ENCODE assay signal across 12 mouse cellular contexts in genomic region chr11:50200613-50201012, GRCm38 (mm10). TPM values are rescaled to one million over a fixed set of nuclear protein-coding genes. Genes with fewer than 3 reads are reported as not detected.
A peak's percentile ranks its signal among the peaks of the same experiment; 100 is the strongest.
DNase-seq lines count a peak whose midpoint lies in the region; ATAC-seq lines count a peak whose summit lies in the region.
"Had no signal": no experiment of that assay in that cellular context is flagged by ENCODE, and none has a peak within 500 bp of the region (broad histone marks: within the 10 kb centered on the region; RNA-seq: fewer than 3 reads in every experiment).

No protein-coding gene starts in this region.

- DNase-seq in adrenal gland, postnatal 14 days, result peak; percentile 41
- no peak for DNase-seq in adrenal gland, postnatal 4 days (ENCODE audit: low spot score in 2 of 2)
- DNase-seq in 416B (ENCODE audit: low read depth), result peak; percentile 51
- DNase-seq in lung, postnatal 14 days, result peak; percentile 44
- no peak for DNase-seq in cerebellum, postnatal 4 days (ENCODE audit: low spot score in 2 of 2)
- no peak for DNase-seq in embryo, embryonic 9.5 days (ENCODE audit: extremely low spot score)
- DNase-seq: cerebellum, postnatal 25 days; forebrain, postnatal 0 days; thymus, adult 2 months had no signal

- ATAC-seq in granulocyte monocyte progenitor cell, adult 5-6 weeks (replicated peaks; ENCODE audit: poor library complexity, severe bottlenecking), result peak; percentile 81
- no peak for ATAC-seq in monocyte, adult 5-6 weeks (replicated peaks; ENCODE audit: insufficient number of reproducible peaks, low FRiP score, low TSS enrichment, poor library complexity, severe bottlenecking)
- ATAC-seq: forebrain, postnatal 0 days; midbrain, embryonic 13.5 days had no signal

RNA-seq across cellular contexts. Expression of gene Sqstm1, which starts 10.0 kb away (rescaled TPM):
- 356 and 366 TPM in 2 replicates for total RNA-seq in adrenal gland, postnatal 14 days (2021)
- 100 to 1,000 TPM; 502 to 551 TPM for total RNA-seq in adrenal gland, postnatal 4 days (2021)
- 89.7 and 92.6 TPM in 2 replicates for total RNA-seq in granulocyte monocyte progenitor cell, adult 5-6 weeks (2014; fragmentation: Nextera tagmentation)
- total RNA-seq in granulocyte monocyte progenitor cell, adult 5-6 weeks (2017), result 131 and 165 TPM in 2 replicates
- 878 to 1,339 TPM (median 1,041 TPM) in 3 replicates for total RNA-seq in monocyte, adult 5-6 weeks (2017)

RNA-seq across cellular contexts. Expression of gene Mgat4b, which starts 10.1 kb away (rescaled TPM):
- 103 and 113 TPM in 2 replicates for total RNA-seq in adrenal gland, postnatal 14 days (2021)
- total RNA-seq in adrenal gland, postnatal 4 days (2021), result 100 to 1,000 TPM; 159 to 178 TPM
- 22.7 and 23.9 TPM in 2 replicates for total RNA-seq in granulocyte monocyte progenitor cell, adult 5-6 weeks (2014; fragmentation: Nextera tagmentation)
- 11.5 and 14.6 TPM in 2 replicates for total RNA-seq in granulocyte monocyte progenitor cell, adult 5-6 weeks (2017)
- 4.9 to 20.2 TPM (median 13.9 TPM) in 3 replicates for total RNA-seq in monocyte, adult 5-6 weeks (2017)

RNA-seq across cellular contexts. Expression of gene Mrnip, which starts 26.4 kb away (rescaled TPM):
- 12.9 and 13.6 TPM in 2 replicates for total RNA-seq in adrenal gland, postnatal 14 days (2021)
- total RNA-seq in adrenal gland, postnatal 4 days (2021), result 10 to 100 TPM; 24.8 to 26.2 TPM
- 18.4 and 27.7 TPM in 2 replicates for total RNA-seq in granulocyte monocyte progenitor cell, adult 5-6 weeks (2014; fragmentation: Nextera tagmentation)
- 13.9 and 22.0 TPM in 2 replicates for total RNA-seq in granulocyte monocyte progenitor cell, adult 5-6 weeks (2017)
- 2.0 to 4.1 TPM (median 3.3 TPM) in 3 replicates for total RNA-seq in monocyte, adult 5-6 weeks (2017)

RNA-seq across cellular contexts. Expression of gene Ltc4s, which starts 37.8 kb away (rescaled TPM):
- total RNA-seq in adrenal gland, postnatal 14 days (2021), result 10.4 and 11.3 TPM in 2 replicates
- total RNA-seq in adrenal gland, postnatal 4 days (2021), result 1 to 10 TPM; 4.4 to 6.0 TPM
- total RNA-seq in granulocyte monocyte progenitor cell, adult 5-6 weeks (2014; fragmentation: Nextera tagmentation), result 1.6 TPM in 1 of 2 replicates, not detected in the other
- not detected in 2 replicates for total RNA-seq in granulocyte monocyte progenitor cell, adult 5-6 weeks (2017)
- total RNA-seq in monocyte, adult 5-6 weeks (2017), result not detected in 3 replicates

Comparison
In these comparisons a context has a peak if more than half of its experiments do, and no peak if none do; other contexts are left out.
1. DNase-seq: peak in adrenal gland, postnatal 14 days (single experiment), 416B (single experiment) and lung, postnatal 14 days (single experiment); none in adrenal gland, postnatal 4 days (0 of 2), cerebellum, postnatal 4 days (0 of 2) and embryo, embryonic 9.5 days (single experiment).